Mouse (Mus musculus) ES-E14 (cell line): ENCODE measurements around the gene Shisa6.

Source experiments
- CHD2 ChIP-seq: IDR thresholded peaks from 2 replicates; pipeline ENCODE4 v1.6.1; 2014; ENCODE audit warnings: mild to moderate bottlenecking, low read depth, low read length, inconsistent platforms
- HCFC1 ChIP-seq: IDR thresholded peaks from 2 replicates; pipeline ENCODE4 v1.6.1; 2012; ENCODE audit warnings: low read length, inconsistent platforms, borderline replicate concordance; ENCODE audit not compliant: insufficient read depth
- MAFK ChIP-seq: IDR thresholded peaks from 2 replicates; pipeline ENCODE4 v1.6.1; 2014; ENCODE audit warnings: mild to moderate bottlenecking, low read depth, low read length, inconsistent platforms; ENCODE audit not compliant: insufficient read depth
- ZNF384 ChIP-seq: IDR thresholded peaks from 2 replicates; pipeline ENCODE4 v1.6.1; 2012; ENCODE audit warnings: low read depth, low read length, inconsistent platforms

DNA sequence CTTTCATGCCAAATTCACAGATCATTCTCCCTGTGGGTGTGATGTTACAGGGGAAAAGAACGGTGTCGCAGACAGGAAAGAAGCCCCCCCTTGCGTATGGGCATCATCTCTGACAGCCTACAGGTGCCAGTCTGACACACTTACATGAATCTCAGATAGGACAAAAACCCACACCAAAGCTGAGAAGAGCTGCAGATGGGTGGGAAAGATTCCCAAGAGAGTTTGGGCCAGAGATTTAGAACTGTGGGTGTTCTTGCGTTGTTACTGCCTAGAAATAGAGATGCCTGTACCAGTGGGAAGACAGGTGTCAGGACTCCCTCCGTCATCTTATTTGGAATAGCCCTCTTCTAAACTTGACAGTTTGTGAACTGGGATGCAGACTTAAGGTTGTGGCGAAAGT, 99.6 kb downstream of the Shisa6 start:
- TF ChIP-seq HCFC1 (no peak), ZNF384 (no peak), MAFK (no peak), CHD2 (no peak)
